ENCODE assay signal across 18 mouse cellular contexts in genomic region chr6:88857830-88858229, GRCm38 (mm10). TPM values are rescaled to one million over a fixed set of nuclear protein-coding genes. Genes with fewer than 3 reads are reported as not detected.
DNase-seq lines count a peak whose midpoint lies in the region; ATAC-seq lines count a peak whose summit lies in the region.
"Had no signal": no experiment of that assay in that cellular context is flagged by ENCODE, and none has a peak within 500 bp of the region (broad histone marks: within the 10 kb centered on the region; RNA-seq: fewer than 3 reads in every experiment).

No protein-coding gene starts in this region.

- H3K36me3 ChIP-seq in heart, embryonic 12.5 days = peaks cover 8% of the 10 kb centered on the region
- peaks cover 6% of the 10 kb centered on the region for H3K36me3 ChIP-seq in kidney, embryonic 16.5 days (ENCODE audit: insufficient read depth, low read length)
- peaks cover 5% of the 10 kb centered on the region; the same call in 1 of the 2 replicates for H3K36me3 ChIP-seq in heart, embryonic 16.5 days (ENCODE audit: control insufficient read depth, insufficient read depth)
- H3K36me3 ChIP-seq: G1E; liver, embryonic 15.5 days had no signal

- H3K27ac ChIP-seq in heart, embryonic 12.5 days (ENCODE audit: poor library complexity, severe bottlenecking) = peak overlapping the region; percentile 95
- 0 out of 2 replicates have a peak overlapping the region, but pooled peaks have one; percentile 5 for H3K27ac ChIP-seq in kidney, embryonic 16.5 days (ENCODE audit: low read length)
- peak overlapping the region; percentile 96 for H3K27ac ChIP-seq in heart, embryonic 16.5 days (ENCODE audit: low read length)
- H3K27ac ChIP-seq: limb, embryonic 12.5 days; liver, embryonic 15.5 days; stomach, embryonic 15.5 days had no signal

- H3K4me3 ChIP-seq in heart, embryonic 12.5 days = no peak overlapping the region
- no peak overlapping the region for H3K4me3 ChIP-seq in kidney, embryonic 16.5 days (ENCODE audit: low read length)
- H3K4me3 ChIP-seq in heart, embryonic 16.5 days (ENCODE audit: low read length) = no peak overlapping the region
- H3K4me3 ChIP-seq: limb, embryonic 12.5 days; liver, embryonic 15.5 days; neural tube, embryonic 15.5 days; stomach, embryonic 15.5 days had no signal

- ATAC-seq in heart, embryonic 12.5 days (ENCODE audit: insufficient number of reproducible peaks, low FRiP score) = no peak
- no peak for ATAC-seq in kidney, embryonic 16.5 days (ENCODE audit: low FRiP score, low TSS enrichment)
- no peak for ATAC-seq in heart, embryonic 16.5 days (replicated peaks; ENCODE audit: extremely low read depth, insufficient read depth, low FRiP score)
- ATAC-seq: activated CD4-positive, CD25-positive, alpha-beta regulatory T cell, adult 4 months had no signal

- peak overlapping the region; percentile 13; the same call in 1 of the 2 replicates for H3K4me2 ChIP-seq in heart, embryonic 12.5 days
- H3K4me2 ChIP-seq in kidney, embryonic 16.5 days (replicated peaks; ENCODE audit: low read depth, low read length) = no peak overlapping the region
- peak overlapping the region; percentile 43 for H3K4me2 ChIP-seq in heart, embryonic 16.5 days (ENCODE audit: low read depth, low read length)
- H3K4me2 ChIP-seq: limb, embryonic 12.5 days; liver, embryonic 15.5 days; midbrain, embryonic 11.5 days; neural tube, embryonic 15.5 days; stomach, embryonic 15.5 days had no signal

- DNase-seq in cerebellum, adult 9-11 months = peak; percentile 52
- no peak for DNase-seq in cerebellum, adult 8-10 months
- no peak for DNase-seq in heart, adult 9 months (ENCODE audit: low spot score in 2 of 2)
- DNase-seq in kidney, adult 9 months = no peak
- no peak for DNase-seq in lung, postnatal 14 days
- DNase-seq: embryo, embryonic 11 days; thymus, adult 18-20 months; thymus, postnatal 4 days had no signal

- no peaks in the 10 kb centered on the region for H3K27me3 ChIP-seq in heart, embryonic 12.5 days (replicated peaks)
- H3K27me3 ChIP-seq in kidney, embryonic 16.5 days (ENCODE audit: insufficient read depth, low read length) = no peaks in the 10 kb centered on the region
- no peaks in the 10 kb centered on the region for H3K27me3 ChIP-seq in heart, embryonic 16.5 days (ENCODE audit: control insufficient read depth, insufficient read depth, low read length)
- H3K27me3 ChIP-seq: limb, embryonic 12.5 days; neural tube, embryonic 15.5 days; stomach, embryonic 15.5 days had no signal

- WGBS in heart, embryonic 12.5 days = 65% methylated on average over 6 of the region's 6 CpGs
- 79% methylated on average over 6 of the region's 6 CpGs for WGBS in kidney, embryonic 16.5 days
- 63% methylated on average over 6 of the region's 6 CpGs for WGBS in heart, embryonic 16.5 days

- peaks cover 4% of the 10 kb centered on the region for H3K9me3 ChIP-seq in heart, embryonic 12.5 days (replicated peaks)
- H3K9me3 ChIP-seq in kidney, embryonic 16.5 days (ENCODE audit: low read length) = no peaks in the 10 kb centered on the region; the same call in 1 of the 2 replicates
- no peaks in the 10 kb centered on the region for H3K9me3 ChIP-seq in heart, embryonic 16.5 days (replicated peaks; ENCODE audit: control insufficient read depth, low read length)
- H3K9me3 ChIP-seq: limb, embryonic 12.5 days; liver, embryonic 15.5 days; neural tube, embryonic 15.5 days; stomach, embryonic 15.5 days had no signal

- H3K4me1 ChIP-seq in heart, embryonic 12.5 days (replicated peaks) = peaks cover 19% of the 10 kb centered on the region
- no peaks in the 10 kb centered on the region for H3K4me1 ChIP-seq in kidney, embryonic 16.5 days (ENCODE audit: insufficient read depth, low read length)
- peaks cover 12% of the 10 kb centered on the region for H3K4me1 ChIP-seq in heart, embryonic 16.5 days (ENCODE audit: control insufficient read depth, insufficient read depth, low read length)
- H3K4me1 ChIP-seq: limb, embryonic 12.5 days; stomach, embryonic 15.5 days had no signal

- H3K9ac ChIP-seq in heart, embryonic 12.5 days = peak overlapping the region; percentile 43
- H3K9ac ChIP-seq in kidney, embryonic 16.5 days (replicated peaks; ENCODE audit: low read length) = 0 out of 2 replicates have a peak overlapping the region, but pooled peaks have one; percentile 24
- H3K9ac ChIP-seq in heart, embryonic 16.5 days (ENCODE audit: low read length) = peak overlapping the region; percentile 60
- H3K9ac ChIP-seq: limb, embryonic 12.5 days; liver, embryonic 15.5 days; neural tube, embryonic 15.5 days; stomach, embryonic 15.5 days had no signal

RNA-seq across cellular contexts. Expression of gene Abtb1, which starts 16.0 kb away (rescaled TPM):
- polyA plus RNA-seq in heart, embryonic 12.5 days (2016; fragmentation: Nextera tagmentation; extraction: Ambion mirVana) = 22.0 and 24.2 TPM in 2 replicates
- 43.9 and 44.6 TPM in 2 replicates for polyA plus RNA-seq in kidney, embryonic 16.5 days (2015; fragmentation: Nextera tagmentation; extraction: Ambion mirVana)
- polyA plus RNA-seq in heart, embryonic 16.5 days (2015; fragmentation: Nextera tagmentation; extraction: Ambion mirVana) = 28.3 and 31.6 TPM in 2 replicates

RNA-seq across cellular contexts. Expression of gene Podxl2, which starts 17.0 kb away (rescaled TPM):
- 44.0 and 50.8 TPM in 2 replicates for polyA plus RNA-seq in heart, embryonic 12.5 days (2016; fragmentation: Nextera tagmentation; extraction: Ambion mirVana)
- polyA plus RNA-seq in kidney, embryonic 16.5 days (2015; fragmentation: Nextera tagmentation; extraction: Ambion mirVana) = 43.0 and 48.9 TPM in 2 replicates
- 43.7 and 45.0 TPM in 2 replicates for polyA plus RNA-seq in heart, embryonic 16.5 days (2015; fragmentation: Nextera tagmentation; extraction: Ambion mirVana)
- polyA plus RNA-seq: activated CD4-positive, CD25-positive, alpha-beta regulatory T cell, adult 4 months; G1E had no signal

RNA-seq across cellular contexts. Expression of gene Mcm2, which starts 40.8 kb away (rescaled TPM):
- polyA plus RNA-seq in heart, embryonic 12.5 days (2016; fragmentation: Nextera tagmentation; extraction: Ambion mirVana) = 130 TPM in 2 replicates
- polyA plus RNA-seq in kidney, embryonic 16.5 days (2015; fragmentation: Nextera tagmentation; extraction: Ambion mirVana) = 151 and 157 TPM in 2 replicates
- 88.3 and 94.7 TPM in 2 replicates for polyA plus RNA-seq in heart, embryonic 16.5 days (2015; fragmentation: Nextera tagmentation; extraction: Ambion mirVana)

RNA-seq across cellular contexts. Expression of gene Tpra1, which starts 44.2 kb away (rescaled TPM):
- polyA plus RNA-seq in heart, embryonic 12.5 days (2016; fragmentation: Nextera tagmentation; extraction: Ambion mirVana) = 42.8 and 48.0 TPM in 2 replicates
- polyA plus RNA-seq in kidney, embryonic 16.5 days (2015; fragmentation: Nextera tagmentation; extraction: Ambion mirVana) = 95.5 and 98.8 TPM in 2 replicates
- 54.9 and 58.0 TPM in 2 replicates for polyA plus RNA-seq in heart, embryonic 16.5 days (2015; fragmentation: Nextera tagmentation; extraction: Ambion mirVana)

Comparison
In these comparisons a context has a peak if more than half of its experiments do, and no peak if none do; other contexts are left out.
1. H3K27ac ChIP-seq: peak in every context shown above with its lines; median percentile 96 in heart, embryonic 16.5 days; 95 in heart, embryonic 12.5 days; 5 in kidney, embryonic 16.5 days.